ENCODE assay signal across 9 mouse cellular contexts in the genomic region with DNA sequence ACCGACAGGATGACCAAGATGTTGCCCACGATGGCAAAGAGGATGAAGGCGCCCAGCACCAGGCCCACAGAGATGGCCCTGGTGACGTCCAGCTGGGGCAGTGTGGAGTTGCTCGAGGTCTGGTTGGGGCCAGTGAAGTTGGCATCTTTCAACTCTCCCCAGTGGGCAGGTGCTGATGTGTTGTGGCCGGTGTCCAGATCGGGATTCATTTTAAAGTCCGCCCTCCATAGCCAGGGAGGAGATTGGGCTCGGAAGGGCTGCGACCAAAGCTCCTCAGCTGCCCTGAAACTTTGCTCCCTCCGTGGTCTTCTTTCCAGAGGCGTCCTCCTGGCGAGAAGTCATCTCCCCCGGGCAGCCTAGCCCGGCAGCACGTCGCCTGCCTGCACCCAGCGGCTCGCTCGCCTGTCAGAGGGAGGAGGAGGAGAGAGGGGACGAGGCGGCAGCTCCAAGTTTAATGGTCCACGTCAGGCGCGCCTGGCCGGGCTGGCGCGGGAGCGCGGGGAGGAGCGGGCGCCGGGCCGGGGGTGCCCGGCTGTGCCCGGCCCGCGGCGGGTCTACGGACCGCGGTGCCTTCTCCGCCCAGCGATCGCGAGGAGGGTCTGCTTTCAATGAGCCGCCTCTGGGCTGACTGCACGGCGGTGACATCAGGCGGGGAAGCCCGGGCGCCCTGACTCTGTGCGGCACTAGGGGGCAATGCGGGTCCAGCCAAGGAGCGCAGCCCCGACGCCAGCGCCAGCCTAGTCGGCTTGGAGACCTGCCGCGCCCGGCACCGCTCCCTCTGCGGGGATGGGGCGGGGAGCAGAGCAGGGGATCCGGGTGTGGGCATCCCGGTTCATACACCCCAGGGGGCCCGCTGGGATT.
DNase-seq lines count a peak whose midpoint lies in the region; ATAC-seq lines count a peak whose summit lies in the region.
"Had no signal": no experiment of that assay in that cellular context is flagged by ENCODE, and none has a peak within 500 bp of the region (broad histone marks: within the 10 kb centered on the region; RNA-seq: fewer than 3 reads in every experiment).

No protein-coding gene starts in this region.

- peak; percentile 80 for DNase-seq in forebrain, embryonic 10.5 days (ENCODE audit: extremely low spot score, low spot score)

- H3K4me3 ChIP-seq in brown adipose tissue, adult 24 weeks (ENCODE audit: insufficient read depth, low read depth, low read length): peak overlapping the region; percentile 38; the same call in 1 of the 2 replicates
- H3K4me3 ChIP-seq in forebrain, embryonic 10.5 days: peak overlapping the region; percentile 64
- H3K4me3 ChIP-seq in heart, embryonic 12.5 days: peak overlapping the region; percentile 56
- peak overlapping the region; percentile 53 for H3K4me3 ChIP-seq in kidney, embryonic 15.5 days (replicated peaks)
- peak overlapping the region; percentile 51 for H3K4me3 ChIP-seq in limb, embryonic 15.5 days
- peak overlapping the region; percentile 73 for H3K4me3 ChIP-seq in midbrain, embryonic 16.5 days (ENCODE audit: low read depth, low read length)
- peak overlapping the region; percentile 47 for H3K4me3 ChIP-seq in stomach, embryonic 14.5 days (ENCODE audit: low read depth, low read length)

- peak; percentile 88 for ATAC-seq in heart, embryonic 12.5 days (ENCODE audit: insufficient number of reproducible peaks, low FRiP score)
- peak; percentile 96 for ATAC-seq in kidney, embryonic 15.5 days (replicated peaks; ENCODE audit: low FRiP score)
- peak; percentile 87 for ATAC-seq in limb, embryonic 15.5 days (ENCODE audit: insufficient number of reproducible peaks, low FRiP score, low TSS enrichment, low read depth)
- peak; percentile 98 for ATAC-seq in midbrain, embryonic 16.5 days
- ATAC-seq in stomach, embryonic 14.5 days (ENCODE audit: insufficient number of reproducible peaks, insufficient read depth, low FRiP score, low read depth): peak; percentile 93
- ATAC-seq in erythroblast, adult 5-6 weeks (replicated peaks; ENCODE audit: low FRiP score, poor library complexity, severe bottlenecking): no peak

- no peaks in the 10 kb centered on the region for H3K9me3 ChIP-seq in forebrain, embryonic 10.5 days
- no peaks in the 10 kb centered on the region for H3K9me3 ChIP-seq in heart, embryonic 12.5 days (replicated peaks)
- H3K9me3 ChIP-seq in kidney, embryonic 15.5 days (replicated peaks): no peaks in the 10 kb centered on the region
- H3K9me3 ChIP-seq in limb, embryonic 15.5 days: no peaks in the 10 kb centered on the region
- no peaks in the 10 kb centered on the region for H3K9me3 ChIP-seq in midbrain, embryonic 16.5 days (replicated peaks; ENCODE audit: control insufficient read depth, low read length, poor library complexity, severe bottlenecking)
- no peaks in the 10 kb centered on the region for H3K9me3 ChIP-seq in stomach, embryonic 14.5 days (ENCODE audit: control insufficient read depth, low read depth, low read length)

- no peak overlapping the region for H3K27ac ChIP-seq in brown adipose tissue, adult 24 weeks (replicated peaks; ENCODE audit: low read depth, low read length)
- H3K27ac ChIP-seq in forebrain, embryonic 10.5 days: peak overlapping the region; percentile 71
- no peak overlapping the region for H3K27ac ChIP-seq in heart, embryonic 12.5 days (ENCODE audit: poor library complexity, severe bottlenecking)
- H3K27ac ChIP-seq in kidney, embryonic 15.5 days: no peak overlapping the region
- no peak overlapping the region for H3K27ac ChIP-seq in limb, embryonic 15.5 days
- H3K27ac ChIP-seq in midbrain, embryonic 16.5 days (ENCODE audit: low read length): peak overlapping the region; percentile 47; the same call in 1 of the 2 replicates
- H3K27ac ChIP-seq in stomach, embryonic 14.5 days (ENCODE audit: low read length): no peak overlapping the region
- H3K27ac ChIP-seq: macrophage had no signal

- peaks cover 63% of the 10 kb centered on the region for H3K27me3 ChIP-seq in forebrain, embryonic 10.5 days (ENCODE audit: poor library complexity, severe bottlenecking)
- H3K27me3 ChIP-seq in heart, embryonic 12.5 days (replicated peaks): peaks cover 24% of the 10 kb centered on the region
- H3K27me3 ChIP-seq in kidney, embryonic 15.5 days: peaks cover 54% of the 10 kb centered on the region
- H3K27me3 ChIP-seq in limb, embryonic 15.5 days: peaks cover 45% of the 10 kb centered on the region
- no peaks in the 10 kb centered on the region; the same call in 1 of the 2 replicates for H3K27me3 ChIP-seq in midbrain, embryonic 16.5 days (ENCODE audit: control insufficient read depth, insufficient read depth, low read depth, low read length)
- 0 out of 2 replicates have a peak, but pooled peaks cover 10% of the 10 kb centered on the region for H3K27me3 ChIP-seq in stomach, embryonic 14.5 days (ENCODE audit: control insufficient read depth, insufficient read depth, low read length)

- WGBS in forebrain, embryonic 10.5 days: 6% methylated on average over 68 of the region's 68 CpGs
- WGBS in heart, embryonic 12.5 days: 4% methylated on average over 68 of the region's 68 CpGs
- WGBS in kidney, embryonic 15.5 days: 5% methylated on average over 65 of the region's 68 CpGs
- 6% methylated on average over 64 of the region's 68 CpGs for WGBS in limb, embryonic 15.5 days
- WGBS in midbrain, embryonic 16.5 days: 6% methylated on average over 61 of the region's 68 CpGs
- 5% methylated on average over 68 of the region's 68 CpGs for WGBS in stomach, embryonic 14.5 days

- no peaks in the 10 kb centered on the region for H3K36me3 ChIP-seq in forebrain, embryonic 10.5 days (replicated peaks)
- no peaks in the 10 kb centered on the region for H3K36me3 ChIP-seq in heart, embryonic 12.5 days
- no peaks in the 10 kb centered on the region for H3K36me3 ChIP-seq in kidney, embryonic 15.5 days
- no peaks in the 10 kb centered on the region for H3K36me3 ChIP-seq in limb, embryonic 15.5 days
- no peaks in the 10 kb centered on the region for H3K36me3 ChIP-seq in midbrain, embryonic 16.5 days (ENCODE audit: control insufficient read depth, insufficient read depth, low read length)
- H3K36me3 ChIP-seq in stomach, embryonic 14.5 days (ENCODE audit: control insufficient read depth, insufficient read depth, low read length): no peaks in the 10 kb centered on the region

- peak overlapping the region; percentile 72 for H3K4me2 ChIP-seq in heart, embryonic 12.5 days
- peak overlapping the region; percentile 78 for H3K4me2 ChIP-seq in kidney, embryonic 15.5 days
- H3K4me2 ChIP-seq in limb, embryonic 15.5 days: peak overlapping the region; percentile 82
- peak overlapping the region; percentile 71 for H3K4me2 ChIP-seq in midbrain, embryonic 16.5 days (ENCODE audit: low read length)
- H3K4me2 ChIP-seq in stomach, embryonic 14.5 days (replicated peaks; ENCODE audit: low read depth, low read length): peak overlapping the region; percentile 82

- H3K9ac ChIP-seq in heart, embryonic 12.5 days: peak overlapping the region; percentile 67
- peak overlapping the region; percentile 23 for H3K9ac ChIP-seq in kidney, embryonic 15.5 days
- 0 out of 2 replicates have a peak overlapping the region, but pooled peaks have one; percentile 29 for H3K9ac ChIP-seq in limb, embryonic 15.5 days
- peak overlapping the region; percentile 78 for H3K9ac ChIP-seq in midbrain, embryonic 16.5 days (ENCODE audit: low read depth, low read length)
- peak overlapping the region; percentile 38 for H3K9ac ChIP-seq in stomach, embryonic 14.5 days (replicated peaks; ENCODE audit: low read depth, low read length)

- H3K4me1 ChIP-seq in brown adipose tissue, adult 24 weeks (ENCODE audit: control insufficient read depth, insufficient read depth, insufficient read length, low read length): no peaks in the 10 kb centered on the region
- H3K4me1 ChIP-seq in forebrain, embryonic 10.5 days: peaks cover 12% of the 10 kb centered on the region
- peaks cover 18% of the 10 kb centered on the region for H3K4me1 ChIP-seq in heart, embryonic 12.5 days (replicated peaks)
- H3K4me1 ChIP-seq in kidney, embryonic 15.5 days: peaks cover 8% of the 10 kb centered on the region
- H3K4me1 ChIP-seq in limb, embryonic 15.5 days: peaks cover 7% of the 10 kb centered on the region
- no peaks in the 10 kb centered on the region for H3K4me1 ChIP-seq in midbrain, embryonic 16.5 days (ENCODE audit: control insufficient read depth, insufficient read depth, low read length)
- H3K4me1 ChIP-seq in stomach, embryonic 14.5 days (ENCODE audit: control insufficient read depth, insufficient read depth, low read length): 0 out of 2 replicates have a peak, but pooled peaks cover 2% of the 10 kb centered on the region

Comparison
In these comparisons a context has a peak if more than half of its experiments do, and no peak if none do; other contexts are left out.
1. H3K27ac ChIP-seq: peak in forebrain, embryonic 10.5 days (single experiment) and midbrain, embryonic 16.5 days (single experiment); none in brown adipose tissue, adult 24 weeks (single experiment), heart, embryonic 12.5 days (single experiment), kidney, embryonic 15.5 days (single experiment), limb, embryonic 15.5 days (single experiment) and stomach, embryonic 14.5 days (single experiment).
2. H3K9ac ChIP-seq: peak in every context shown above with its lines; median percentile 78 in midbrain, embryonic 16.5 days; 67 in heart, embryonic 12.5 days; 38 in stomach, embryonic 14.5 days; 29 in limb, embryonic 15.5 days; 23 in kidney, embryonic 15.5 days.
3. Peak in every context shown above with its lines, with median percentiles within 50 percentile points of each other: H3K4me3 ChIP-seq and H3K4me2 ChIP-seq.